Comparison of ENCODE assay signal across 22 mouse cellular contexts in genomic region chr10:125288560-125288959, GRCm38 (mm10).
DNase-seq lines count a peak whose midpoint lies in the region; ATAC-seq lines count a peak whose summit lies in the region.
"Had no signal": no experiment of that assay in that cellular context is flagged by ENCODE, and none has a peak within 500 bp of the region (broad histone marks: within the 10 kb centered on the region; RNA-seq: fewer than 3 reads in every experiment).

No protein-coding gene starts in this region.

- no peaks in the 10 kb centered on the region for H3K36me3 ChIP-seq in forebrain, embryonic 12.5 days (replicated peaks)
- H3K36me3 ChIP-seq in forebrain, embryonic 15.5 days = no peaks in the 10 kb centered on the region
- H3K36me3 ChIP-seq in midbrain, embryonic 12.5 days = no peaks in the 10 kb centered on the region
- H3K36me3 ChIP-seq in midbrain, embryonic 15.5 days (replicated peaks) = no peaks in the 10 kb centered on the region
- H3K36me3 ChIP-seq: embryonic facial prominence, embryonic 13.5 days; limb, embryonic 12.5 days; liver, embryonic 12.5 days had no signal

- no peak overlapping the region for H3K9ac ChIP-seq in forebrain, embryonic 12.5 days
- no peak overlapping the region for H3K9ac ChIP-seq in forebrain, embryonic 15.5 days (replicated peaks)
- no peak overlapping the region for H3K9ac ChIP-seq in midbrain, embryonic 12.5 days (replicated peaks)
- H3K9ac ChIP-seq in midbrain, embryonic 15.5 days = no peak overlapping the region
- H3K9ac ChIP-seq: embryonic facial prominence, embryonic 13.5 days; limb, embryonic 12.5 days; liver, embryonic 12.5 days had no signal

- DNase-seq in forelimb bud, embryonic 11.5 days (ENCODE audit: low read depth, low spot score) = peak; percentile 25
- DNase-seq in retina, embryonic 14.5 days (ENCODE audit: low spot score) = peak; percentile 42
- no peak for DNase-seq in adrenal gland, postnatal 25 days
- DNase-seq: adrenal gland, postnatal 36 days; cerebellum, adult 8-10 months; heart, postnatal 10 days; kidney, adult 9 months; kidney, postnatal 25 days; lung, adult 2 months; right cerebral cortex, postnatal 4 days had no signal

- no peaks in the 10 kb centered on the region for H3K27me3 ChIP-seq in forebrain, embryonic 12.5 days
- no peaks in the 10 kb centered on the region for H3K27me3 ChIP-seq in forebrain, embryonic 15.5 days
- no peaks in the 10 kb centered on the region for H3K27me3 ChIP-seq in midbrain, embryonic 12.5 days
- no peaks in the 10 kb centered on the region for H3K27me3 ChIP-seq in midbrain, embryonic 15.5 days (replicated peaks)
- H3K27me3 ChIP-seq: CH12.LX; embryonic facial prominence, embryonic 13.5 days; limb, embryonic 12.5 days; liver, embryonic 12.5 days; megakaryocyte, embryonic 14.5 days had no signal

- H3K4me3 ChIP-seq in forebrain, embryonic 12.5 days (replicated peaks) = no peak overlapping the region
- no peak overlapping the region for H3K4me3 ChIP-seq in forebrain, embryonic 15.5 days
- no peak overlapping the region for H3K4me3 ChIP-seq in midbrain, embryonic 12.5 days
- H3K4me3 ChIP-seq in midbrain, embryonic 15.5 days = no peak overlapping the region
- H3K4me3 ChIP-seq: embryonic facial prominence, embryonic 13.5 days; limb, embryonic 12.5 days; liver, embryonic 12.5 days; megakaryocyte, embryonic 14.5 days had no signal

- no peak overlapping the region for H3K4me2 ChIP-seq in forebrain, embryonic 12.5 days
- H3K4me2 ChIP-seq in forebrain, embryonic 15.5 days (replicated peaks) = no peak overlapping the region
- no peak overlapping the region for H3K4me2 ChIP-seq in midbrain, embryonic 12.5 days (replicated peaks)
- no peak overlapping the region for H3K4me2 ChIP-seq in midbrain, embryonic 15.5 days
- H3K4me2 ChIP-seq: embryonic facial prominence, embryonic 13.5 days; heart, embryonic 11.5 days; limb, embryonic 12.5 days; liver, embryonic 12.5 days had no signal

- no peak overlapping the region for H3K27ac ChIP-seq in forebrain, embryonic 12.5 days
- H3K27ac ChIP-seq in forebrain, embryonic 15.5 days (replicated peaks) = no peak overlapping the region
- no peak overlapping the region for H3K27ac ChIP-seq in midbrain, embryonic 12.5 days (replicated peaks)
- H3K27ac ChIP-seq in midbrain, embryonic 15.5 days = no peak overlapping the region
- H3K27ac ChIP-seq: embryonic facial prominence, embryonic 13.5 days; limb, embryonic 12.5 days; liver, embryonic 12.5 days; stomach, postnatal 0 days had no signal

- no peaks in the 10 kb centered on the region for H3K9me3 ChIP-seq in forebrain, embryonic 12.5 days
- no peaks in the 10 kb centered on the region for H3K9me3 ChIP-seq in forebrain, embryonic 15.5 days
- H3K9me3 ChIP-seq in midbrain, embryonic 12.5 days = no peaks in the 10 kb centered on the region
- no peaks in the 10 kb centered on the region for H3K9me3 ChIP-seq in midbrain, embryonic 15.5 days
- H3K9me3 ChIP-seq: embryonic facial prominence, embryonic 13.5 days; limb, embryonic 12.5 days; liver, embryonic 12.5 days had no signal

- peak; percentile 57; the same call in 1 of the 2 replicates for ATAC-seq in forebrain, embryonic 12.5 days (ENCODE audit: low FRiP score)
- ATAC-seq in forebrain, embryonic 15.5 days (replicated peaks) = no peak
- peak; percentile 57 for ATAC-seq in midbrain, embryonic 12.5 days (ENCODE audit: low FRiP score, low read depth)
- no peak for ATAC-seq in midbrain, embryonic 15.5 days (replicated peaks)
- ATAC-seq: inflammation-experienced regulatory T-cells, adult 6 months; liver, embryonic 12.5 days had no signal

- no peaks in the 10 kb centered on the region for H3K4me1 ChIP-seq in forebrain, embryonic 12.5 days
- H3K4me1 ChIP-seq in forebrain, embryonic 15.5 days = no peaks in the 10 kb centered on the region
- no peaks in the 10 kb centered on the region for H3K4me1 ChIP-seq in midbrain, embryonic 12.5 days
- no peaks in the 10 kb centered on the region for H3K4me1 ChIP-seq in midbrain, embryonic 15.5 days
- H3K4me1 ChIP-seq: embryonic facial prominence, embryonic 13.5 days; limb, embryonic 12.5 days; liver, embryonic 12.5 days; megakaryocyte, embryonic 14.5 days had no signal

- WGBS in forebrain, embryonic 12.5 days = 74% methylated on average over 6 of the region's 6 CpGs
- WGBS in forebrain, embryonic 15.5 days = 58% methylated on average over 6 of the region's 6 CpGs
- 78% methylated on average over 6 of the region's 6 CpGs for WGBS in midbrain, embryonic 12.5 days
- 70% methylated on average over 6 of the region's 6 CpGs for WGBS in midbrain, embryonic 15.5 days

Comparison
In these comparisons a context has a peak if more than half of its experiments do, and no peak if none do; other contexts are left out.
1. ATAC-seq: peak in forebrain, embryonic 12.5 days (single experiment) and midbrain, embryonic 12.5 days (single experiment); none in forebrain, embryonic 15.5 days (single experiment) and midbrain, embryonic 15.5 days (single experiment).